Mouse (Mus musculus) liver, postnatal 0 days (tissue): ENCODE measurements around the gene Cpd. TPM values are rescaled to one million over a fixed set of nuclear protein-coding genes. Genes with fewer than 3 reads are reported as not detected.

Source experiments
- ATAC-seq: fragments of 200-750 bp; cut with Nextera tagmentation; 2 replicates; pipeline ENCODE4 v1.8.0; 2017; ENCODE audit warnings: mild to moderate bottlenecking, moderate library complexity
- DNase-seq: peaks from one replicate; pipeline ENCODE4 v3.0.0-alpha.2; 2016
- H3K27ac ChIP-seq: fragments of 300-500 bp; sonication (generic); 2 replicates; pipeline ENCODE4 v1.5.1; 2014; ENCODE audit warnings: antibody characterized with exemption, moderate library complexity, mild to moderate bottlenecking, low read depth
- H3K27me3 ChIP-seq: fragments of 300-500 bp; sonication (generic); 2 replicates; pipeline ENCODE4 v1.6.1; 2014; ENCODE audit warnings: low read length, control low read depth, mixed read lengths; ENCODE audit not compliant: insufficient read depth
- H3K36me3 ChIP-seq: fragments of 300-500 bp; sonication (generic); replicated peaks from 2 replicates; pipeline ENCODE4 v1.6.1; 2014; ENCODE audit warnings: mild to moderate bottlenecking, control low read depth, low read length, moderate library complexity, mixed read lengths; ENCODE audit not compliant: insufficient read depth
- H3K4me1 ChIP-seq: fragments of 300-500 bp; sonication (generic); 2 replicates; pipeline ENCODE4 v1.6.1; 2014; ENCODE audit warnings: antibody characterized with exemption, mild to moderate bottlenecking, control low read depth; ENCODE audit not compliant: insufficient read depth
- H3K4me2 ChIP-seq: fragments of 300-500 bp; sonication (generic); 2 replicates; pipeline ENCODE4 v1.6.1; 2014; ENCODE audit warnings: low read depth, mild to moderate bottlenecking, low read length, moderate library complexity, mixed read lengths
- H3K4me3 ChIP-seq: fragments of 300-500 bp; sonication (generic); 2 replicates; pipeline ENCODE4 v1.5.1; 2014; ENCODE audit warnings: low read depth, low read length
- H3K9ac ChIP-seq: fragments of 300-500 bp; sonication (generic); replicated peaks from 2 replicates; pipeline ENCODE4 v1.6.1; 2014; ENCODE audit warnings: mild to moderate bottlenecking, moderate library complexity
- H3K9me3 ChIP-seq: fragments of 300-500 bp; sonication (generic); 2 replicates; pipeline ENCODE4 v1.6.1; 2016; ENCODE audit warnings: mild to moderate bottlenecking, control low read depth, low read length, mixed read lengths
- CTCF ChIP-seq: sonication (generic); IDR thresholded peaks from 2 replicates; pipeline ENCODE4 v1.5.1; 2016; ENCODE audit warnings: antibody characterized with exemption, low read depth
- EP300 ChIP-seq: IDR thresholded peaks from 2 replicates; pipeline ENCODE4 v1.6.1; 2016; ENCODE audit warnings: antibody characterized with exemption, low read depth, mild to moderate bottlenecking
- WGBS: fragments of 180-500 bp; shearing (Covaris S2); extraction: QIAGEN DNeasy Blood & Tissue Kit; methylation state at CpG from one replicate; pipeline ENCODE4 v1.1.7; 2014; ENCODE audit not compliant: insufficient replicate concordance; 5-methylcytosine and 5-hydroxymethylcytosine counted together
- polyA plus RNA-seq: library from polyadenylated mRNA; unstranded; fragments of >200 nt; fragmentation: Nextera tagmentation; extraction: Ambion mirVana; gene quantifications from 2 replicates; pipeline ENCODE4 v1.2.1, GENCODE M21; 2015

The Cpd gene
- polyA plus RNA-seq, 1 experiment from 2014 or later = 3.7 TPM

- H3K4me1 ChIP-seq = peaks cover 3% of the 10 kb centered on the region; the same call in 1 of the 2 replicates
- H3K9ac ChIP-seq = no peak overlapping the region
- 69% methylated on average over 7 of the region's 7 CpGs for WGBS
- no peaks in the 10 kb centered on the region for H3K27me3 ChIP-seq
- H3K9me3 ChIP-seq = no peaks in the 10 kb centered on the region
- DNase-seq (no peak), ATAC-seq (no peak)
- no peak overlapping the region for H3K4me2 ChIP-seq
- H3K4me3 ChIP-seq = no peak overlapping the region
- no peaks in the 10 kb centered on the region for H3K36me3 ChIP-seq
- TF ChIP-seq EP300 = no peak
- TF ChIP-seq CTCF = no peak
- no peak overlapping the region for H3K27ac ChIP-seq
Observed at GRCm38 (mm10) chr11:76824238-76824884, 22.5 kb downstream of the Cpd start.

- no peaks in the 10 kb centered on the region for H3K27me3 ChIP-seq
- H3K4me2 ChIP-seq = no peak overlapping the region
- no peak for DNase-seq
- H3K4me3 ChIP-seq = no peak overlapping the region
- H3K9me3 ChIP-seq = no peaks in the 10 kb centered on the region
- peaks cover 3% of the 10 kb centered on the region; the same call in 1 of the 2 replicates for H3K4me1 ChIP-seq
- H3K27ac ChIP-seq = no peak overlapping the region
- H3K9ac ChIP-seq = no peak overlapping the region
- WGBS = 80% methylated on average over 3 of the region's 3 CpGs
- ATAC-seq = no peak
- TF ChIP-seq EP300 (no peak), CTCF (no peak)
- H3K36me3 ChIP-seq = no peaks in the 10 kb centered on the region
Observed at GRCm38 (mm10) chr11:76823641-76824040, 23.2 kb downstream of the Cpd start.

GRCm38 (mm10) chr11:76821353-76821752 is 25.5 kb downstream of the Cpd start:
- TF ChIP-seq CTCF (no peak), EP300 (no peak)
- no peaks in the 10 kb centered on the region for H3K27me3 ChIP-seq
- DNase-seq (no peak), ATAC-seq (no peak)
- no peak overlapping the region for H3K9ac ChIP-seq
- no peaks in the 10 kb centered on the region for H3K9me3 ChIP-seq
- H3K4me2 ChIP-seq = no peak overlapping the region
- H3K4me3 ChIP-seq = no peak overlapping the region
- H3K4me1 ChIP-seq = peaks cover 3% of the 10 kb centered on the region; the same call in 1 of the 2 replicates
- WGBS = 39% methylated on average over 3 of the region's 3 CpGs
- no peaks in the 10 kb centered on the region for H3K36me3 ChIP-seq
- H3K27ac ChIP-seq = no peak overlapping the region

- H3K9ac ChIP-seq = no peak overlapping the region
- 89% methylated on average over 3 of the region's 3 CpGs for WGBS
- ATAC-seq = no peak
Observed at GRCm38 (mm10) chr11:76817664-76818063, 29.2 kb downstream of the Cpd start.

GRCm38 (mm10) chr11:76810706-76811495 is 35.9 kb downstream of the Cpd start:
- Histone ChIP-seq H3K4me3 (no peak overlapping the region), H3K4me2 (no peak overlapping the region), H3K27me3 (no peaks in the 10 kb centered on the region), H3K9ac (no peak overlapping the region), H3K27ac (no peak overlapping the region), H3K4me1 (no peaks in the 10 kb centered on the region), H3K9me3 (no peaks in the 10 kb centered on the region), H3K36me3 (peaks cover 40% of the 10 kb centered on the region)
- ATAC-seq = no peak
- TF ChIP-seq CTCF (peak; percentile 55), EP300 (no peak)
- no peak for DNase-seq
- WGBS = 85% methylated on average over 9 of the region's 9 CpGs

More at GRCm38 (mm10) chr11:76817664-76818063, 29.2 kb downstream of the Cpd start:
- peaks cover 7% of the 10 kb centered on the region for H3K36me3 ChIP-seq
- H3K9me3 ChIP-seq = no peaks in the 10 kb centered on the region
- no peak overlapping the region for H3K4me3 ChIP-seq
- DNase-seq = no peak
- no peak overlapping the region for H3K4me2 ChIP-seq
- no peaks in the 10 kb centered on the region for H3K27me3 ChIP-seq
- H3K4me1 ChIP-seq = peaks cover 3% of the 10 kb centered on the region; the same call in 1 of the 2 replicates
- H3K27ac ChIP-seq = no peak overlapping the region
- TF ChIP-seq EP300 (no peak), CTCF (no peak)

- DNase-seq (no peak), ATAC-seq (no peak)
- Histone ChIP-seq H3K27me3 (no peaks in the 10 kb centered on the region), H3K4me1 (no peaks in the 10 kb centered on the region), H3K27ac (no peak overlapping the region), H3K9me3 (no peaks in the 10 kb centered on the region), H3K4me2 (no peak overlapping the region), H3K4me3 (no peak overlapping the region), H3K36me3 (peaks cover 48% of the 10 kb centered on the region), H3K9ac (no peak overlapping the region)
- WGBS = 63% methylated on average over 3 of the region's 3 CpGs
- no peak for TF ChIP-seq EP300
- no peak for TF ChIP-seq CTCF
Observed at GRCm38 (mm10) chr11:76809450-76809849, 37.4 kb downstream of the Cpd start.
